9 mouse cellular contexts compared by ENCODE assay signal in the genomic region with DNA sequence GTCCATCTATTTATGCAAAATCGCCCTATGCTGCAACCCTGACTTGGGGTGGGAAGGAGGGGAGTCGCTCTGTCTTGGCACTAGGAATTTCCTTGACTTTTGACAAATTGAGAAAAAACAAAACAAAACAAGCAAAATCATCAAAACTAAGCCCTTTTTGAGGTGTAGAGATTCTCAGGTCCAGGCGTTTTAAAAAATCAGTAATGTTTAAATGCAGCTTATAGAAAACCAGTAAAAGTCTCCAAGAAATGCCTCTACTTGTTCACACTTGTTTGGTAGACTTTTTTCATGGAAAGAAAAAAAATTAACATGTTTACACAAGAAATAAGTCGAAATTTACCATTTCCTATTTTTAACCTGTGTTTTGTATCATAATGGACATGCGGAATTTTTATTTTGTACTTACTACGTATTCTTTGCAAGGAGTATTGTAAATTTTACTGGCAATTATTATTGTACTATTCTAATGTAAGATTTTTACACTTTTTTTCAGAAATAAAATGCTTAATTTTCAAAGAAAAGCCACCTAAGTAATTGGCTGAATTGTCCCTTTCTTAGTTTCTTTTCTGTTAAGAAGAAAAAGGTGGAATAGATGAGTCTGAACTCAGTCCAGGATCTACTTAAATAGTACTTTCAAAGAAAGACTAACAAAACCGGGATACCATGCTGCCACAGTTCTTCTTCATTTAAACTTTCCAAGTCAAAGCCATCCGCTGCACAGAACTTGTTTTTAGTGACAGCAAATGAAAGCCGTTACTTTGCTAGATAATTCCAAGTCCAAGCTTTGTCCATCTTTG. TPM values are rescaled to one million over a fixed set of nuclear protein-coding genes. Genes with fewer than 3 reads are reported as not detected.
DNase-seq lines count a peak whose midpoint lies in the region; ATAC-seq and TF ChIP-seq lines count a peak whose summit lies in the region.
"Had no signal": no experiment of that assay in that cellular context is flagged by ENCODE, and none has a peak within 500 bp of the region (broad histone marks: within the 10 kb centered on the region; RNA-seq: fewer than 3 reads in every experiment).

No protein-coding gene starts in this region.

- peak overlapping the region; percentile 61 for H3K4me3 ChIP-seq in neural tube, embryonic 11.5 days (ENCODE audit: low read depth, low read length)
- H3K4me3 ChIP-seq in forebrain, embryonic 14.5 days (ENCODE audit: low read depth, low read length) = peak overlapping the region; percentile 38
- peak overlapping the region; percentile 51 for H3K4me3 ChIP-seq in limb, embryonic 13.5 days
- no peak overlapping the region for H3K4me3 ChIP-seq in liver, embryonic 12.5 days
- H3K4me3 ChIP-seq in thymus, adult 2 months (ENCODE audit: control insufficient read depth, insufficient read depth, low read length) = no peak overlapping the region

- H3K9ac ChIP-seq in neural tube, embryonic 11.5 days (ENCODE audit: low read length) = peak overlapping the region; percentile 76
- H3K9ac ChIP-seq in forebrain, embryonic 14.5 days (ENCODE audit: low read length) = peak overlapping the region; percentile 48
- H3K9ac ChIP-seq in limb, embryonic 13.5 days = no peak overlapping the region
- no peak overlapping the region for H3K9ac ChIP-seq in liver, embryonic 12.5 days
- H3K9ac ChIP-seq: lung, embryonic 15.5 days had no signal

- H3K9me3 ChIP-seq in neural tube, embryonic 11.5 days (ENCODE audit: control insufficient read depth, low read length) = no peaks in the 10 kb centered on the region
- no peaks in the 10 kb centered on the region for H3K9me3 ChIP-seq in forebrain, embryonic 14.5 days (replicated peaks; ENCODE audit: control insufficient read depth, low read length)
- no peaks in the 10 kb centered on the region for H3K9me3 ChIP-seq in limb, embryonic 13.5 days
- no peaks in the 10 kb centered on the region for H3K9me3 ChIP-seq in liver, embryonic 12.5 days (replicated peaks)
- H3K9me3 ChIP-seq: lung, embryonic 15.5 days had no signal

- peaks cover 91% of the 10 kb centered on the region for H3K27me3 ChIP-seq in neural tube, embryonic 11.5 days (ENCODE audit: control insufficient read depth, insufficient read depth, low read length)
- H3K27me3 ChIP-seq in forebrain, embryonic 14.5 days (replicated peaks; ENCODE audit: control insufficient read depth, insufficient read depth, low read length) = peaks cover 84% of the 10 kb centered on the region
- peaks cover 86% of the 10 kb centered on the region for H3K27me3 ChIP-seq in limb, embryonic 13.5 days
- H3K27me3 ChIP-seq in liver, embryonic 12.5 days (replicated peaks) = peaks cover 95% of the 10 kb centered on the region
- peaks cover 36% of the 10 kb centered on the region for H3K27me3 ChIP-seq in thymus, adult 2 months (ENCODE audit: control insufficient read depth, insufficient read depth, low read length)

- peaks cover 10% of the 10 kb centered on the region for H3K4me1 ChIP-seq in neural tube, embryonic 11.5 days (ENCODE audit: control insufficient read depth, insufficient read depth, low read length)
- peaks cover 11% of the 10 kb centered on the region; the same call in 1 of the 2 replicates for H3K4me1 ChIP-seq in forebrain, embryonic 14.5 days (ENCODE audit: control insufficient read depth, insufficient read depth, low read length)
- H3K4me1 ChIP-seq in limb, embryonic 13.5 days = peaks cover 18% of the 10 kb centered on the region
- peaks cover 21% of the 10 kb centered on the region for H3K4me1 ChIP-seq in liver, embryonic 12.5 days
- H3K4me1 ChIP-seq in thymus, adult 2 months (replicated peaks; ENCODE audit: control insufficient read depth, insufficient read depth, low read length) = peaks cover 11% of the 10 kb centered on the region

- TF ChIP-seq CTCF in thymus, adult 2 months (IDR thresholded peaks at IDR 0.05; ENCODE audit: borderline replicate concordance, control insufficient read depth, extremely low read depth, insufficient read depth, low read length, poor library complexity) = no peak

- TF ChIP-seq POLR2A in thymus, adult 2 months (IDR thresholded peaks at IDR 0.05; ENCODE audit: control insufficient read depth, extremely low read depth, insufficient read depth, low read length, poor library complexity) = no peak

- no peaks in the 10 kb centered on the region for H3K36me3 ChIP-seq in neural tube, embryonic 11.5 days (ENCODE audit: control insufficient read depth, insufficient read depth, low read length)
- no peaks in the 10 kb centered on the region for H3K36me3 ChIP-seq in forebrain, embryonic 14.5 days (ENCODE audit: control insufficient read depth, insufficient read depth, low read length)
- H3K36me3 ChIP-seq in limb, embryonic 13.5 days = no peaks in the 10 kb centered on the region
- no peaks in the 10 kb centered on the region for H3K36me3 ChIP-seq in liver, embryonic 12.5 days
- H3K36me3 ChIP-seq in thymus, adult 2 months (ENCODE audit: control insufficient read depth, insufficient read depth, low read length) = no peaks in the 10 kb centered on the region
- H3K36me3 ChIP-seq: lung, embryonic 15.5 days had no signal

- DNase-seq in neural tube, embryonic 11.5 days (ENCODE audit: low spot score) = no peak
- no peak for DNase-seq in neural tube, embryonic 10.5 days (ENCODE audit: extremely low spot score, low spot score)
- DNase-seq in forebrain, embryonic 14.5 days (ENCODE audit: low spot score) = no peak
- no peak for DNase-seq in thymus, adult 2 months
- DNase-seq in left cerebral cortex, adult 18-20 months (ENCODE audit: low spot score in 2 of 2) = no peak

- WGBS in neural tube, embryonic 11.5 days = 3% methylated on average over 9 of the region's 9 CpGs
- WGBS in forebrain, embryonic 14.5 days = 3% methylated on average over 9 of the region's 9 CpGs
- WGBS in limb, embryonic 13.5 days = 5% methylated on average over 9 of the region's 9 CpGs
- 6% methylated on average over 9 of the region's 9 CpGs for WGBS in liver, embryonic 12.5 days (ENCODE audit: insufficient replicate concordance)
- WGBS in thymus, adult 2 months = 18% methylated on average over 9 of the region's 9 CpGs

- H3K4me2 ChIP-seq in neural tube, embryonic 11.5 days (ENCODE audit: low read depth) = peak overlapping the region; percentile 65
- peak overlapping the region; percentile 60; the same call in 1 of the 2 replicates for H3K4me2 ChIP-seq in forebrain, embryonic 14.5 days (ENCODE audit: low read length)
- H3K4me2 ChIP-seq in limb, embryonic 13.5 days (replicated peaks) = peak overlapping the region; percentile 75
- no peak overlapping the region for H3K4me2 ChIP-seq in liver, embryonic 12.5 days

- ATAC-seq in neural tube, embryonic 11.5 days (ENCODE audit: insufficient read depth, low FRiP score, low TSS enrichment) = no peak
- ATAC-seq in forebrain, embryonic 14.5 days = no peak
- no peak for ATAC-seq in limb, embryonic 13.5 days (ENCODE audit: low FRiP score, low read depth)
- no peak for ATAC-seq in liver, embryonic 12.5 days

- H3K27ac ChIP-seq in neural tube, embryonic 11.5 days (ENCODE audit: low read depth, low read length) = no peak overlapping the region; the same call in 1 of the 2 replicates
- no peak overlapping the region for H3K27ac ChIP-seq in forebrain, embryonic 14.5 days (ENCODE audit: low read depth, low read length)
- no peak overlapping the region for H3K27ac ChIP-seq in limb, embryonic 13.5 days
- H3K27ac ChIP-seq in liver, embryonic 12.5 days = no peak overlapping the region
- H3K27ac ChIP-seq in thymus, adult 2 months (ENCODE audit: control insufficient read depth, insufficient read depth, low read length) = no peak overlapping the region
- H3K27ac ChIP-seq: lung, embryonic 15.5 days had no signal

RNA-seq across cellular contexts. Expression of gene Foxd1, which starts 2.3 kb away (rescaled TPM):
- 5.5 and 7.2 TPM in 2 replicates for polyA plus RNA-seq in neural tube, embryonic 11.5 days (2014; fragmentation: Nextera tagmentation; extraction: Ambion mirVana)
- 0.75 and 0.76 TPM in 2 replicates for polyA plus RNA-seq in forebrain, embryonic 14.5 days (2014; fragmentation: Nextera tagmentation; extraction: Ambion mirVana)
- 0.19 TPM in 2 replicates for polyA plus RNA-seq in limb, embryonic 13.5 days (2015; fragmentation: Nextera tagmentation; extraction: Ambion mirVana)
- not detected in 2 replicates for polyA plus RNA-seq in liver, embryonic 12.5 days (2016; fragmentation: Nextera tagmentation; extraction: Ambion mirVana)
- 0.03 TPM in 2 replicates for polyA plus RNA-seq in thymus, adult 2 months (2012; rRNA removed)
- total RNA-seq in left cerebral cortex, adult 18-20 months (2021) = 1 to 10 TPM; 1.6 to 2.0 TPM
- polyA plus RNA-seq: testis, adult 2 months had no signal

RNA-seq across cellular contexts. Expression of gene Btf3, which starts 39.6 kb away (rescaled TPM):
- 738 and 767 TPM in 2 replicates for polyA plus RNA-seq in neural tube, embryonic 11.5 days (2014; fragmentation: Nextera tagmentation; extraction: Ambion mirVana)
- 669 and 680 TPM in 2 replicates for polyA plus RNA-seq in forebrain, embryonic 14.5 days (2014; fragmentation: Nextera tagmentation; extraction: Ambion mirVana)
- 728 and 732 TPM in 2 replicates for polyA plus RNA-seq in limb, embryonic 13.5 days (2015; fragmentation: Nextera tagmentation; extraction: Ambion mirVana)
- polyA plus RNA-seq in liver, embryonic 12.5 days (2016; fragmentation: Nextera tagmentation; extraction: Ambion mirVana) = 552 and 568 TPM in 2 replicates
- polyA plus RNA-seq in thymus, adult 2 months (2012; rRNA removed) = 200 and 204 TPM in 2 replicates
- 100 to 1,000 TPM; 171 to 175 TPM for total RNA-seq in left cerebral cortex, adult 18-20 months (2021)

Comparison
In these comparisons a context has a peak if more than half of its experiments do, and no peak if none do; other contexts are left out.
1. H3K4me3 ChIP-seq: peak in neural tube, embryonic 11.5 days (single experiment), forebrain, embryonic 14.5 days (single experiment) and limb, embryonic 13.5 days (single experiment); none in liver, embryonic 12.5 days (single experiment) and thymus, adult 2 months (single experiment).
2. H3K9ac ChIP-seq: peak in neural tube, embryonic 11.5 days (single experiment) and forebrain, embryonic 14.5 days (single experiment); none in limb, embryonic 13.5 days (single experiment) and liver, embryonic 12.5 days (single experiment).